ENCODE assay signal across 24 mouse cellular contexts in genomic region chr15:85791449-85791848, GRCm38 (mm10). TPM values are rescaled to one million over a fixed set of nuclear protein-coding genes. Genes with fewer than 3 reads are reported as not detected.
"Had no signal": no experiment of that assay in that cellular context is flagged by ENCODE, and none has a peak within 500 bp of the region (broad histone marks: within the 10 kb centered on the region; RNA-seq: fewer than 3 reads in every experiment).

No protein-coding gene starts in this region.

- H3K4me3 ChIP-seq: kidney, embryonic 15.5 days; limb, embryonic 12.5 days; limb, embryonic 15.5 days; midbrain, embryonic 12.5 days; midbrain, embryonic 15.5 days; neural tube, embryonic 13.5 days; stomach, embryonic 15.5 days had no signal

- H3K27ac ChIP-seq: kidney, embryonic 15.5 days; limb, embryonic 12.5 days; limb, embryonic 15.5 days; liver, embryonic 14.5 days; macrophage; midbrain, embryonic 12.5 days; midbrain, embryonic 15.5 days; neural tube, embryonic 13.5 days; stomach, embryonic 15.5 days had no signal

- H3K36me3 ChIP-seq: kidney, embryonic 15.5 days; limb, embryonic 12.5 days; limb, embryonic 15.5 days; midbrain, embryonic 12.5 days; midbrain, embryonic 15.5 days; neural tube, embryonic 13.5 days; stomach, embryonic 15.5 days had no signal

- H3K4me2 ChIP-seq: kidney, embryonic 15.5 days; limb, embryonic 12.5 days; limb, embryonic 15.5 days; liver, embryonic 11.5 days; midbrain, embryonic 12.5 days; midbrain, embryonic 15.5 days; neural tube, embryonic 13.5 days; stomach, embryonic 15.5 days had no signal

- H3K4me1 ChIP-seq: limb, embryonic 12.5 days; limb, embryonic 15.5 days; midbrain, embryonic 12.5 days; midbrain, embryonic 15.5 days; neural tube, embryonic 13.5 days; stomach, embryonic 15.5 days had no signal

- H3K9me3 ChIP-seq: kidney, embryonic 15.5 days; limb, embryonic 12.5 days; limb, embryonic 15.5 days; midbrain, embryonic 12.5 days; midbrain, embryonic 15.5 days; neural tube, embryonic 13.5 days; stomach, embryonic 15.5 days had no signal

- ATAC-seq: liver, postnatal 0 days; midbrain, embryonic 15.5 days had no signal

- H3K27me3 ChIP-seq: kidney, embryonic 15.5 days; limb, embryonic 12.5 days; limb, embryonic 15.5 days; midbrain, embryonic 15.5 days; neural tube, embryonic 13.5 days; stomach, embryonic 15.5 days had no signal

- H3K9ac ChIP-seq: kidney, embryonic 15.5 days; limb, embryonic 12.5 days; limb, embryonic 15.5 days; liver, embryonic 14.5 days; liver, postnatal 0 days; midbrain, embryonic 12.5 days; midbrain, embryonic 15.5 days; neural tube, embryonic 13.5 days; stomach, embryonic 15.5 days had no signal

- DNase-seq: kidney, adult 11 months; kidney, adult 8-10 months; kidney, postnatal 10 days; kidney, postnatal 36 days; layer of hippocampus, postnatal 36 days; left cerebral cortex, postnatal 4 days; liver, postnatal 0 days; retina, postnatal 1 day; right cerebral cortex, postnatal 25 days; spleen, adult 18-20 months; thymus, adult 18-20 months; thymus, postnatal 36 days had no signal

RNA-seq across cellular contexts. Expression of gene Pkdrej, which starts 30.1 kb away (rescaled TPM):
- total RNA-seq: megakaryocyte, adult 5-6 weeks; neutrophil, adult 5-6 weeks had no signal
- polyA plus RNA-seq: liver, postnatal 0 days; macrophage had no signal

RNA-seq across cellular contexts. Expression of gene Ppara, which starts 56.7 kb away (rescaled TPM):
- total RNA-seq: megakaryocyte, adult 5-6 weeks; neutrophil, adult 5-6 weeks had no signal
- polyA plus RNA-seq: macrophage had no signal
